Mouse (Mus musculus): ENCODE data around the gene Def6. TPM values are rescaled to one million over a fixed set of nuclear protein-coding genes. Genes with fewer than 3 reads are reported as not detected.
"Not testable (repeated sequence)": the region's sequence is repeated elsewhere in the genome, so short reads cannot be mapped to it uniquely, and the experiment has no call there.

The Def6 gene
- total RNA-seq, 2 experiments from 2014 or later = 12.9 to 28.0 TPM

- no peak for ATAC-seq (replicated peaks; ENCODE audit: low FRiP score, poor library complexity, severe bottlenecking)
These were observed 2.1 kb upstream of the Def6 start for GRCm38 (mm10) chr17:28205443-28205842.

DNA sequence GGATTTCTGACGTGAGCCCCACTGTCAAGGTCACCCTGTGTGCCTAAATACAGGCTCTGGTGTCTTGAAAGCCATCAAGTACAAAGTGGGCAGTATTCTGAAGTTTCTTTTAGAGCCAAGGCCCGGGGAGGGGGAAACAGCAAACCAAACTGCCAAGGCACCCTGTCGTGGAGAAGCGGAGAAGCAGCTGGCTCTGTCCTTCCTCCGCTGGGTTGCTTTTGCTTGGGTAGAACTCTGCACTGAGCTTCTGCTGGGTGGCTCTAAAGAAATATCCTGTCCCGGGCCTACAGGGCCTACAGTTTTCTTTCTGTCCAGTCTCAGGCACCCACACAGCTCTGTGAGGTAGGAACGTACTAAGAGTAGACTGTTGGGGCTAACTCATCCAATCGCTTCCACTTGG is 486 bp upstream of the Def6 start:
- ATAC-seq (replicated peaks; ENCODE audit: low FRiP score, poor library complexity, severe bottlenecking) = no peak

DNA sequence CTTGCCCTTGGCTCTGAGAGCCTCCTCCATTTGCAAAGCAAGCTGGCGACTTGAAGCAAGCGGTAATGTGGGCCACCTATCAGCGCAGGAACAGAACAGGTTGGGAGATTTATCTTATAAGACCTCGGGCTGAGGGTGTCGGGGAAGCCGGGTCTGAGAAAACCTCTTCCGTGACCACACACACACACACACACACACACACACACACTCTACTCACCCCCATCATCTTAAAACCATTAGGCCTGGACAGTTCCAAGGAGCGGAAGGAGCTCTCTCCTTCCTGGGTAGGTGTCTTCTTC is 685 bp downstream of the Def6 start:
- ATAC-seq (replicated peaks; ENCODE audit: low FRiP score, poor library complexity, severe bottlenecking) = no peak

DNA sequence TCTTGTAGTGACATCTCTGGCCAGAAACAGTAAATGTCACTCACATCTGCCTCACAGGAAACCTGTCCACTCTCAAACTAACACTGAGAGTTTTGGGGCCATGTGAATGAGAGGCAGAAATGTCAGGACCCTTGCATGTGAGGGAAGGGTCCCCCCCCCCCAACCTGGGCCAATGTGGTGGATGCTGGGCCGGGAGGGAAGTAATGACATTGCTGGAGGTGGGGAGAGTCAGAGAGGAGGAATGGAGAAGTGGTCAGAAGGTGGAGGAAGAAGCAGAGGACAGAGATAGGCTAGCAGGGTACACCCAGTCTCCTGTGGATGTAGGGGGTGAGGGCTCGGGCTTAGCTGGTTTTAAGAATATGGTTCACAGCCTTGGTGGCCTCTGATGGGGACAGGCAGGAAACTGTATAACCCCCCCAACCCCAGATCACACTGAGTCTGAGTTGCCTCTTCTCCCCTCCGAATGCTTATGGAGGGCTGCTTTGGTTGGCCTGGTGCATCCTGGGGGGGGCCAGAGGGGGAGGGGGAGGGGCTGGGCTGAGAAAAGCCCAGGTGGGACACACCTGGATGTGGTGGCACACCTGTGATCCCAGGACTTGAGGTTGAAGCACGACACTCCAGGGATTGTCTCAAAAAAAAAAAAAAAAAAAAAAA is 2.0 kb downstream of the Def6 start:
- no peak for ATAC-seq (replicated peaks; ENCODE audit: low FRiP score, poor library complexity, severe bottlenecking)

- no peak for ATAC-seq (replicated peaks; ENCODE audit: low FRiP score, poor library complexity, severe bottlenecking)
These were observed 4.4 kb downstream of the Def6 start for GRCm38 (mm10) chr17:28211921-28212341.

DNA sequence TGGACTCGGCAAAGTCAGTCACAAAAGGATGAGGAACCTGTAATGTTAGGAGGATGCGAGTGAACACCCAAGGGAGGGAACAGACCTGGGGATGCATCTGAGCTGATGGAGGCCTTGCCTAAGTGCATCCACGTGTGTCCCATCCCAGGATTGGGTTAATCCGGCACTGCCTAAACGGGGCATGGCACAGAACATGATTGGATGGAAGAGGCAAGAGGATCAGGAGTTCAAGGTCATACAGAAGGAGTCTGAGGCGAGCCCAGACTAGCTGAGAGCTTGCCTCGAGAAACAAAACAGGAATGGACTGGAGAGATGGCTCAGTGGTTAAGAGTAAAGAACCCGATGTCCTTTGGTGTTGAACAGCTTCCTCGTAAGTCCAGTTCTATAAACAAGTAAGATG is 4.8 kb downstream of the Def6 start:
- no peak for ATAC-seq (replicated peaks; ENCODE audit: low FRiP score, poor library complexity, severe bottlenecking)

GRCm38 (mm10) chr17:28213236-28213635 is 5.7 kb downstream of the Def6 start:
- ATAC-seq (replicated peaks; ENCODE audit: low FRiP score, poor library complexity, severe bottlenecking) = no peak

GRCm38 (mm10) chr17:28216791-28217190 is 9.2 kb downstream of the Def6 start:
- no peak for ATAC-seq (replicated peaks; ENCODE audit: low FRiP score, poor library complexity, severe bottlenecking)

DNA sequence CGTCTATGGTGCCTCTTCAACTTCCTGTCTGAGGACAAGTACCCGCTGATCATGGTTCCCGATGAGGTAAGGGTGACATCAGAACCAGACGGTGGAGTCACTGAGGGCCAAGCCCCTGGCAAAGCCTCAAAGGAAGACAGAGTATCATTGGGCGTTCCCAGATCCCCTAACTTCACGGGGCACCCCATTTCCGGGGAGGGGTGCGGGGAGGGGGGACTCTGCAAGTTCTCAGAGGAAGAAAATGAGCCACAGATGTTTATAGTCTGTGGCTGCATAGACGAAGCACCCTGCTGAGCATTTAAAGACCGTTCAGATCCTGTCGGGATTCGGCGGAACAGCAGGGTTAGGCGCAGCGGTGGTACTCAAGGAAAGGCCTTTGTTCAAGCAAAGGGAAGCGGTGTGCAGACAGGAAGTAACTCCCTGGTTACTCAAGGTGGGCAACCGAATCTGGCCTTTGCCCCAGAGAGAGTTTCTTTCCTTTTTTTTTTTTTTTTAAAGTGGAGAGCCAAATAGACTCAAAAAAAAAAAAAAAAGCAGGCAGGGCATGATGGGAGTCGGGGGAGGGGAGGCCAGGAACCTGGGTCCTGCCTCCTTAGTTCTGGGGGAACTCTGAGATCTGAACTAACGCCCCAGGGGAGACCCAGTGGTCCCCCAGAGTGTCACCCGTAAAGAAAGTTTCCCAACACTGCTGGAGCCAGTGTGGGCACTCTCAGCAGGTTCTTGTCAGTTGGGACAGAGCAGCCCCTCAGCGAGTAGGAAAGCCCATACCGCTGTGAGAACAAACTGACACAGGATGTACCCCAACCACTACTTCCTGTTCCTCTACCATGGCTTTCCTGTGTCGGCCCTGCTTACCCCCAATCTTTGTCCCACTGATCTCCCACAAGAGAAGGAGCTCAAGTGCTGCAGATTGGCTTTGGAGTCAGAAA is 10.4 kb downstream of the Def6 start:
- no peak for ATAC-seq (replicated peaks; ENCODE audit: low FRiP score, poor library complexity, severe bottlenecking)

DNA sequence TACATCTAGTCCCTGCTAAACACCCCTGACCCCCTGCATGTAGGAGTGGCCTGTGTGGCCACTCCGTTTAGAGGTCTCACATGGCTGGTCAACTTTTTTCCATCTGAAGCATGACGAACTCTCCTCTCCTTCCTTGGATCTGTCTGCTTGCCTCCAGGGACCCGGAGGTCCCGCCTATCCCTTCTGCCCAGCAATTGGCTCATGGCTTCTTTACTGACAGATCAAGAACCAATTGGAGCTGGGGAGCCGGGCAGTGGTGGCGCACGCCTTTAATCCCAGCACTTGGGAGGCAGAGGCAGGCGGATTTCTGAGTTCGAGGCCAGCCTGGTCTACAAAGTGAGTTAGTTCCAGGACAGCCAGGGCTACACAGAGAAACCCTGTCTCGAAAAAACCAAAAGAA is 14.9 kb downstream of the Def6 start:
- ATAC-seq (replicated peaks; ENCODE audit: low FRiP score, poor library complexity, severe bottlenecking) = not testable (repeated sequence)

GRCm38 (mm10) chr17:28223561-28224391 is 16.2 kb downstream of the Def6 start:
- peak; percentile 89 for ATAC-seq (replicated peaks; ENCODE audit: low FRiP score, poor library complexity, severe bottlenecking)

DNA sequence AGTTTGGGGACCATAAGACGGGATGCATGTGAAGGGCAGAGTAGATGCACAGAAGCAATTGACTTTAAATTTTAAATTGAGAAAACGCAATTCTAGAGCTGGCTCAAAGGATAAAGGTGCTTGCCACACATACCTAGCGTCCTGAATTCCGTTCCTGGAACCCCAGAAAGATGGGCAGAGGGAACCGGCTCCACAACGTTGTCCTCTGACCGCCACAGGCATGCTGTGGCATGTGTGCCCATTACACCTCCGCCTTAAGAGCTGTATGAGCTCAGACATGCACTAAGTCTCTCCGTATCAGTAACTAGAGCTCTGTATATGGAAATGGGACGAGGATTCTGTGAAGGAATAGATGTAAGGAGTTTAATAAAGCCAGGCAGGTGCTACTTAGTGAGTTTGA is 17.0 kb downstream of the Def6 start:
- ATAC-seq (replicated peaks; ENCODE audit: low FRiP score, poor library complexity, severe bottlenecking) = no peak

GRCm38 (mm10) chr17:28226014-28226413 is 18.4 kb downstream of the Def6 start:
- ATAC-seq (replicated peaks; ENCODE audit: low FRiP score, poor library complexity, severe bottlenecking) = peak; percentile 63

GRCm38 (mm10) chr17:28230486-28230885 is 22.9 kb downstream of the Def6 start:
- ATAC-seq (replicated peaks; ENCODE audit: low FRiP score, poor library complexity, severe bottlenecking) = no peak

GRCm38 (mm10) chr17:28231026-28231736 is 23.6 kb downstream of the Def6 start:
- ATAC-seq (replicated peaks; ENCODE audit: low FRiP score, poor library complexity, severe bottlenecking) = no peak

DNA sequence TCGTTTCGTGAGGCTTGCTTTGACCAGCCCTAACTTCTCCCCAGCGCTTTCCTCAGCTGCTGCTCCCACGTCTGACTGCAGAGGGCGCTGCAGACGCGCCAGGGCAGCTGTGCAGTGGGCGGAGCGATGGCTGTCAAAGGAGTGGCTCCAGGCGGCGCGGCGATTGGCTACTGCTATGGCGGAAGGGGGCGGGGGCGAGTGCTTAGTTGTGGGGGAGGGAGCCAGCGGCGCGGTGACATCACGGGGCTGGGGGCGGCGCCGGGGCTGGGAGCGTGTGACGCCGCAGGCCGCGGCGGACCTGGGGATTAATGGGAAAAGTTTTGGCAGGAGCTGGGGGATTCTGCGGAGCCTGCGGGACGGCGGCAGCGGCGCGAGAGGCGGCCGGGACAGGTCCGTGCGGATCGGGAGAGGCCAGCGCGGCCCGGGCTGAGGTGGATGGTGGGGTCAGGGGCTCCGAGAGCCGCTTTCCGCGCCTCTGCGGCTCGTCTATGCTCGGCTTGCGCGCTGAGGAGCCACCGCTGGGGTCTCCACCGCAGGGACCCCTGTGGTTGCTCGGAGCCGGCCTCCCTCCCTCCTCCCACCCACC is 25.0 kb downstream of the Def6 start, which contains the start of gene Ppard:
Ppard (plus strand) TSS at position 226 of the 586 bp plus-strand sequence.
- ATAC-seq (replicated peaks; ENCODE audit: low FRiP score, poor library complexity, severe bottlenecking) = peak; percentile 97

GRCm38 (mm10) chr17:28233091-28233731 is 25.6 kb downstream of the Def6 start:
- no peak for ATAC-seq (replicated peaks; ENCODE audit: low FRiP score, poor library complexity, severe bottlenecking)

- no peak for ATAC-seq (replicated peaks; ENCODE audit: low FRiP score, poor library complexity, severe bottlenecking)
These were observed 27.1 kb downstream of the Def6 start for GRCm38 (mm10) chr17:28234641-28235040.

Data from erythroblast, adult 5-6 weeks (primary cell).